Mouse (Mus musculus) frontal cortex, postnatal 36 days (tissue): ENCODE results near the gene Rnf182.
A peak's percentile ranks its signal among the peaks of the same experiment; 100 is the strongest.

Source experiments
- DNase-seq, 2 experiments: peaks; one replicate each; pipeline ENCODE4 v3.0.0; 2022; ENCODE audit warnings: low spot score in 2 of 2

The Rnf182 gene

DNA sequence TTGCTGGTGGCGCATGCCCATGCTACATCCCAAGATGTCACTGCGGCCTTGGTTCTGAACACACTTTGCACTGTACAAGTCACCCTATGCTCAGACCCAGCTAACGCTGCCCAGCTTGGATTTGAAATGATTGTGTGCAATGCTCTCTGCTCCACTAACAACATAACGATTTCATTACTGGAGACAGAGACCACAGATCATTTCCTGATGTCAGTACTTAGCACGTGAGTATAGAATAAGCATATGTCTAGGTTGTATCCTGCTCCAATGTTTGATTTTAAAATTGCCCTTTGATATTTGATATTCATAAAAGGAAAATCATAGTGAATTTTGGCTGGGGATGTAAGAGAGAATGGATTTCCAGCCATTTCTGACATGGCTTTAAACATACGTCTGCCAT, 3.5 kb upstream of the Rnf182 start:
- no peak for DNase-seq

DNA sequence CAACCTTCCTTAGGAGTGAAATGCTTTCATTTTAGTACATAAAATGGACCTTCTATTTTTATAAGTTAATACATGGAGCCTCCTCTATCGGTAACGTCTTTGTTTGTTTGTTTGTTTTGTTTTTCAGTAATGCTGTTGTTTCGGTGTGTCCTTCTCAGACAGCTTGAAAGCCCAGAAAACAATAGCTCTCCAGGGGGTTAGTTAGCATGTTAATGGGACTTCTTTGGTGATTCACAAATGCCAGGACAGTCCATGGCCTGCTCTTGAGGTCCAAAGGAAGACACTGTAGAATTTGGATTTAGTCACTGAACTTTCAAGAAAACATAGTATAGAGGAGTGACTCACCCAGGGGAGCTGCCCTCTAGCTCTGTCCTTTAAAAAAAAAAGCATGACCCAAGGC, 843 bp upstream of the Rnf182 start:
- no peak for DNase-seq

DNA sequence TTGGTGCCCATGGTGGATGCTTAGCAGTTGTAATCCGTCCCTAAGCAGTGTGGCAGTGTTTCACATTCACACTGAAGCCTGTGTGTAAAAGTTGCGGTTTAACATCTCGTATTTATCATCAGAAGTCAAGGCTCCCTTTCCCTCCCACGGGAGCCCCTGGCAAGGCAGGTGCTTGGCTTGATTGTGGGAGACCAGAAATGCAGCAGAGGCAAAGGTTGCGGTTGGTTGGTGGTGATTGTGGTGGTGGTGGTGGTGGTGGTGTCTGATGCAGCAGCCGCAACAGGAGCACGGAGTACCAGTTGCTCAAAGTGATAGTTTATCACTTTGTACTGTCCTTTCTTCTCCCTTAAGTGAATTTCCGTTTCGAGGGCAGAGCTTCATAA, 325 bp upstream of the Rnf182 start:
- no peak for DNase-seq

DNA sequence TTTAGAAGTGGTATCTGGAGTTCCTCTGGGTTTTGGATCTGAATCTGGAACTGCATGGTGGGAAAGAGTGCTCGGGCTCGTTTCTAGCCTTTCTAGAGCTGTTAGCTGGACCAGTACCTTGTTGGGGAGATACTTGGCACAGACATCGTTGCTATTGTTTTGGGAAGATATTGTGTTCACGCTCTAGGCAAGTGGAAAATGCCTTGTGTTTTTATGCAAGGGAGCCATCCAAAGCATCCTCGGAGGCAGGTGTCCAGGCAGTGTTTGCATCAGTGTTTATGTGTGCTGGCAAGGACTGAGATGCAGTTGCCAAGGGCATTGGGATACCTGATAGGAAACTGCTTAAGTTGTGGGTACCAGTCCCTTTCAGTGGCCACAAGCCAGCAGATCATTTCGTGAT, 1.0 kb downstream of the Rnf182 start:
- no peak for DNase-seq

DNA sequence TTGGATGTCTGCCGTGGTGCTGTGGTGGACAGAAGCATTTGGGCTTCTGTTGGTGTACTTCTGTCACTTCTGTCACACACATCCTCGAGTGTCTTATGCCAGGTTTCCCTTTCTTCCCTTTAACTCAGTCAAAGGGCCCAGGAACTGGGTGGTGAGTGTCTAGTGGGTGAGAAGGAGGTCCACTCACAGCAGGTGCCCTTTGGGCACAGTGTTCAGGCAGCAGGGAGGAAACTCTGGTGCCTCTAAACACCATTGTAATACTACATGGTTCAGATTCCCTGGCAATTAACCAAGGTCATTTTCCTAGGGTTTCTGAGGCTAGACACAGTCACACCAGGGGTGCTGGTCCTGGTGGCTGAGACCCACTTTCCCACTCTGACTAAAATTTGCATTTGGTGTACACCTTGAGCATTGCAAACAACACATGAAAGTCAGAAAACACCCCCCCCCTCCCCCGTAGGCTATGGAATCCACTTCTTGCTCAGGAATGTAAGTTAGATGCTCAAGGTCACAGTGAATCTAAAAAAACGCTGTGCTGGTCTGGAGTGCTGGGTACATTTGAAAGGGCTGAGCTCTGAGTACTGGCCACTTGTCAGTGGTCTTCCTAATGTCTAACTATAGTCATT, 4.2 kb downstream of the Rnf182 start:
- no peak for DNase-seq

DNA sequence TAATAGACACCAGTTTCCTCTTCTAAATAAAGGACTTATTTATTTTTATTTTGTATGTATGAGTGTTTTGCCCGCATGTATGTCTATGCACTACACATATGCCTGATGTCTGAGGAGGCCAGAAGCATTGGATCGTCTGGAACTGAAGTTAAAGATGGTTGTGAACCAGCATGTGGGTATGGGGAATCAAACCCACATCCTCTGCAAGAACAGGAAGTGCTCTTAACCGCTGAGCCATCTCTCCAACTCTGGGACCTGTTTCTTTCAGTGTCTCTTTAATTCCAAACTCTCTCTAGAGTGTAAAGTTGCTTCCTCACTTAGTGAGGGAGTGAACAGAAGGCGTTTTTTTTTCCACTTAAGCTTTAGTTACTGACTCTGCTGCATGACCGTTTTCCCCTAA, 12.4 kb downstream of the Rnf182 start:
- no peak for DNase-seq

DNA sequence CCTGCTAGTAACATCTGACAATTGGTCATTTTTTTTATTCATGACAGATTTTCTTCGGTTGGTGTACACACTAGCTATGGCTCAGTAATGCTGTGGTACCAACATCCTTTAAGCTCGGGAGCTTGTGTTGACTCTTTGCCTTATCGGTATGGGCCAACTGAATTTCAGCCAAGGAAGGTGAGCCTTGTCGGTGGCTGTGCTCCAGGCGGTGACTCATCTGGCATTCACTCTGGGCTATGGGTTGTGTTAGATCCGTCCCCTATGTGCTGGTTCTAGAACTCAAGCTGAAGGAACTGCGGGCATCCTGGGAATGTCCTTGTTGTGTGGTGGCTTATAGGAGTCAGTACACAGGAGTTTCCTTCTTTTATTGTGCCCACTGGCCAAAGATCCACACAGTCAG, 14.3 kb downstream of the Rnf182 start:
- DNase-seq: no peak

DNA sequence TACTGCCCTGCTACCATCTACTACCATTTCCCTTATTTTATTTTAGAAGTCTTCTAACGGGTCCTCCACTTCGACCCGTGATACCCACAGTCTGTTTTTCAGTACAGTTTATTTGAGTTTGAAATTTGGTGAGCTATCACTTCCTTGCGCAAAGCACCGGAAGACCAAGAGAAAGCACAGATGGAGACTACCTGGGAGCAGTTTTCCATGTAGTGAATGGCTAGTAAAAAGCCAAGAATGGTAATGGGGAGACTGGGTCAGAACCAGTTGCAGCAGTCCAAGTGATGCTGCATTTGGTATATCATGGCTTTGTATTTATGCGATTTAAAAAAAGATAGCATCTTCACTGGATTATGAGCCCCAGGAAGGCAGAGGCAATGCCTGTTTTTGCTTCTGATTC, 15.8 kb downstream of the Rnf182 start:
- no peak for DNase-seq

DNA sequence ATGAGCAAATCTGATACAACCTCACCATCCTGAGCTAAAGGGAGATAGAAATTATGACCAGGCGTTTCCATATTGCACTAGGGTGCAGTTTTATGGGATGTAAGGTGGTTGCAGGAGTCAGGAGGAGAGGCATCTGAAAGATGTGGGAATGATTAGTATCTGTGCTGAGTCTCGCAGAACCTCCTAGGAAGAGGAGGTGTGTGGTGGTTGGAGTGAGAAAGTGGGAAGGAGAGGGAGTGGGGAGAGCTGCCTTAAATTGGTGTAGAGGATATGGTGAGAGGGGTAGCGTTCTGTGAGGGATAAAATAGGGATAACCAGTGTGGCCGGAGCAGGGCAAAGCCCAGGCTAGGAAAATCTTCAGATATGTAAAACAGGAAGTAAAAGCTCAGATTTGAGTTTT, 17.5 kb downstream of the Rnf182 start:
- DNase-seq: no peak

DNA sequence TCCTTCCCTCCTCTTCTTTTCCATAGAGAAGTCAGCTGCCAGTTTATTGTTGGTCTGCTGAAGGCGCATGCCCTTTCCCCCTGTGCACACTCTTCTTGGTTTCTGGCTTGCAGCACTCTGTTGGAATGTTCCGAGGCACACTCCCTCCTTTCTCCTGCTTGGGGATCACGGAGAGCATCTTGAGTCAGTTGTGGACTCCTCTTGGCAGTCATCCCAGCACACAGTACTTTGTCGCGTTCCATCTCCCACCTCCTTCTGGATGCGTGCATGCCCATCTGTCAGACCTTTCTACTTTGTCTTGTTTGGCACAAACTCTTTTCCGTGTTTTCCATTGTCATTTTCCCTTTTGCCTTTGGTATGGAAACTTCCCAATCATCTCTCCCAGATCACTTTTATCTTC, 22.2 kb downstream of the Rnf182 start:
- peak in 1 of 2 experiments; percentile 30 for DNase-seq

DNA sequence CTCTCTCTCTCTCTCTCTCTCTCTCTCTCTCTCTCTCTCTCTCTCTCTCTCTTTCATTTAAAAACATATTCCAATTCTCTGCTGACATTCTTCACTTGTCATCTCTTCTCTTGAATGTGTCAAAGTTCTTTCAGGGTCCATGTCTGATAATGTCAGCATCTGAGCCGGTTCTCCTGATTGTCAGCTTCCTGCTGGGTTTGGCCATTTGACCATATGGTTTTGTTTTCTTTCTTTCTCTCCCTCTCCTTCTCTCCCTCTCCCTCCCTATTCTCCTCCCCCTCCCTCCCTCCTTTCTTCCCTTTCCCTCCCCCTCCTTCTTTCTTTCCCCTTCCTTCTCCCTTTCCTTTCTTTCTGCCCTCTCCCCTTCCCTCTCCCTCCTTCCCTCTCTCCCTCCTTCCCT, 29.5 kb downstream of the Rnf182 start:
- DNase-seq: no peak

DNA sequence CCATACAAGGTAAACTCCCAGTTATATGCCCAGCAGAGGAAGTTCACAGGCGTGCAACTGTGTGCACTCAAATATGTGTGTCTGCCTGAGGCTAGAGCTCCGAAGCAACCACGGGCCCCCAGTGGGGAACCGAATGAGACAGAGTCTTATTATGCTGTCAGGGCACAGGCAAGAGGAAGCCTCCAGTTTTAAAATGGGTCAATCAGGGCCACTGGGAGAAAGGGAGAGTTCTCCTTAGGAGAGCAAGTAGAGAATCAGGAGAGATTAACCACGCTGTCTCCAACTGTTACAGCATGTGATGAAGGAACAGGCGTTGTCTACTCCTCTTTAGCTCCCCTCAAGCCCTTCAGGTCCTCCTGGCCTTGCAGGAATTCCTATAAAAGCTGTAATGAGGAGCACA, 33.0 kb downstream of the Rnf182 start:
- DNase-seq: no peak

DNA sequence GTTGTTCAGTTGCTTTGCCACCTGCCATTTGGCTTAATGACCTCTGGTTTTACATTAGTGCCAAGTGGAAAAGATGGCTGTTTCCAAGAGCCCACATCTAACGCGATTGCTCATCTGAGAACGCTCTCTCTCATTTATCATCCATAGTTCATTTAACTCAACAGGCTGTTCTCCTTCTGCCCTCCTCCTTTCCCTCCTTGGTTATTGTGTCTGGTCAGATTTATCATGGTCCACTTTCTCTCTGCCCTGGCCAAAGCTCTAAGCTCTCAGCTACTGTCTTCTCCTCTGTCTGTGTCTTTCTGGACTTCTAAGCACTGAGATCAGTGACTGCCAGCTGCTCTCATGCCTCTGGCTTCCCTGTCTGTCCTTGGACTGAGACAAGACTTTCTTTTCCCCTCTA, 35.8 kb downstream of the Rnf182 start:
- DNase-seq: no peak

DNA sequence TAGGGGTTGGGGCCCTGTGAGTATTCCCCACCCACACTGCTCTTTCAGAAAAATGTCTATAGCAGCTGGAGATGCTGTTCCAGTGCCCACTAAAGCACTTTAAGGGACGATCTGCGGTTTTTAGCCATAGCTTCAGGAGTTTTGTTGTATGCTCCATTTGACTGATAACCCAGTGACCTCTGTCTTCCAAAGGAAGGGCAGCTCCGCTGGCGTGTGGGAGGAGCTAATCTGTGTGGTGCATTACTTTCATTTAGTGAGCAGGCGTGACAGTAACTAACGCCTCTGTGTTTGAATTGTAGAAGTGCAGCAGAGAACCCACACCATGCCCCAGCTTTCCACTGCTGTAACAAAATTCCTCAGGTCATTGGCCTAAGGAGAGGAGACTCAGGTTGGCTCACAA, 38.6 kb downstream of the Rnf182 start:
- DNase-seq: no peak

DNA sequence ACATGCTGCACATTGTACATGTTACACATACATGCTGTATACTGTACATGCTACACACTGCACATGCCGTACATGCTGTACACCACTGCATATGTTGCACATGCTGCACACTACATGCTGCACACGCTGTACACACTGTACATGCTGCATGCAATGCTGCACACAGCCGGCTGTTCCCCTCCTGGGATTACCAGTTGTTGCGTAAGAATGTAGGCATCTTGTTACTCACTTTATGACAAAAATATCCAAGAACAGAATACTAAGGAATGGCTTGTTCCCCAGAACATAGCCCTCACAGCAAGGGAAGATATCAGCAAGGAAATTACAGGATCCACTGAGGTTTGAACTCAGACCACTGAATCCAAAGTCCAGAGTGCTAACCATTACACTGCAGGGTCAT, 47.7 kb downstream of the Rnf182 start:
- DNase-seq: peak in 1 of 2 experiments; percentile 14

DNA sequence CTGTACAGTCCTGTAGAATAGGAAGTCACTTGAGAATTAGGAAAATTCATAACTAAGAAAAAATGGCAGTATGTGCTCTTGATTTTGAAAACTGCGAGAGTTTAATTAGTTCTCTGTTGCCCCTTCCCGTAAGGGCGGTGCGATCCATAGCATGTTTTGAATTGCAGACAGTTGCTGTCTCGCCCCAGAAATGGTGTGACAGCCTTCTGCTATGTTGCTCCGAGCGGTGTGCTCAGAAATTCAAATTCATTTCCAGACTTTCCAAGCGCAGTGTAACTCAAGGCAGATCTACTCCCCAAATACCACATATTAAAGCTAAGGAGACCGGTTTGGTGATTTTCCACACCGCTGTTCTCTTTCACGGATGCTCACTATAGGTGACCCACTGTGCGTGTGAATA, 50.6 kb downstream of the Rnf182 start:
- no peak for DNase-seq

DNA sequence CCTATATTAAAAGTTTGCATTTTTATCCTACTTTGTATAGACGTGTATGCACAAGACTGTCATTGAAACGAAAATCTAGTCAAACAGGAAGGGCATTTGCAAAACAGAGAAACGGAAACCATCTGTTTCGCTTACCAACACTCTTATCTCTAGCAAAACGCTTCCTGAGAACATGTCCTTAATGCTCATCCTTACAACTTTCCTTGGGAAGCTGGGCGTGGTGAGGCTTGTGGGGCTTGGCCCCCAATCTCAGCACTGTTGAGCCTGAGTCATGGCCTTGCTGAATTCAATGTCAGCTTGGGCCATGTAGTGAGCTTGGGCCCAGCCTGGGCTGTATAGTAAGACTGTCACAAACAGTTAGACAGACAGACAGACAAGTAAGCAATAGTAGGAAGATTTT, 51.4 kb downstream of the Rnf182 start:
- DNase-seq: no peak

DNA sequence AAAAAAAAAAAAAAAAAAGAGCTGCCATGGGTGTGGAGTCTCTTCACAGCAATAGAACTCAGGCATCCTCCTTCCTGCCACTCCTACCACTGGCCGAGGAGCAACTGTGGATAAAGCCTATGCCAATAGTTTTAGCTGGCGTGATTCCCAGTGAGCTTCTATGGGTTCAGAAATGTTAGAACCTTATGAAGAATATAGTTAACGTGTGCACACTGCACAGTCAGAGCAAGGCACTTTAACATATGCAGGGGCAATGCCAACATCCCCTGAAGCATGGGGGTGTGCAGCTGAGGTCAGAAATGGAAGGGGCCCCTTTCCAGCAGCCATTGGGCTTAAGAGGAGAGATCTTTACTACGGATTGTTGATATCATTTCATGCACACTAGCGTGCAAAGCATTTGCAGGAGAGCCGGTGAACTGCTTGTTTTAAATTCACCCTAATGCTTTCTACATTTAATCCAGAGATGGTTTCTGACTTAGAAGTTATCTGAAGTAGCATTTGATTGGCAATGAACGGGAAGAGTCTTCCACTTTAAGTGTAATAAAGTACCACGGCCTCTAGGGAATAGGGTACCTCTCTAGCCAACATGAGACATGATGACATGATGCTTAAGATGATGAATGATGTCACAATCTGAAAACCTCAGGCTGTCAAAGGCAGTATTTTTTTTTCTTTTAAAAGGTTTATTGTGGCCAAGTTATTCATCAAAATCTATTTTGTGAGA, 61.8 kb downstream of the Rnf182 start:
- DNase-seq: no peak

DNA sequence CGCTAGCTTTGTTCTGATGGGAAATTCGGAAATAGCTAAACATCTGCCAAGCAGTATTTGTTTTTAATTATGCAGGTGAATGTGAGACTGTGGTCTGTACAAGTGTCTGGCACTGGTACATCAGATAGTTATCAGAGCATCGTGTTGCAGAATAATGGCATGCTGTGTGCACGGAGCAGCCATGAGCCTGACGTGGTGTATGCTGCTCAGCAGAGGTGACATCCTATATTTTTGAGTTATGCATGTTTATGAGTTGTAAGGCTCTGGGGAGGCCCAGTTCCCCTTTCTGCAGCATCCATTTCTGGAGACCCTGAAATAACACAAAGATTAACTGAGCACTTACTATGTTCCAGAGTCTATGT, 62.4 kb downstream of the Rnf182 start:
- no peak for DNase-seq

DNA sequence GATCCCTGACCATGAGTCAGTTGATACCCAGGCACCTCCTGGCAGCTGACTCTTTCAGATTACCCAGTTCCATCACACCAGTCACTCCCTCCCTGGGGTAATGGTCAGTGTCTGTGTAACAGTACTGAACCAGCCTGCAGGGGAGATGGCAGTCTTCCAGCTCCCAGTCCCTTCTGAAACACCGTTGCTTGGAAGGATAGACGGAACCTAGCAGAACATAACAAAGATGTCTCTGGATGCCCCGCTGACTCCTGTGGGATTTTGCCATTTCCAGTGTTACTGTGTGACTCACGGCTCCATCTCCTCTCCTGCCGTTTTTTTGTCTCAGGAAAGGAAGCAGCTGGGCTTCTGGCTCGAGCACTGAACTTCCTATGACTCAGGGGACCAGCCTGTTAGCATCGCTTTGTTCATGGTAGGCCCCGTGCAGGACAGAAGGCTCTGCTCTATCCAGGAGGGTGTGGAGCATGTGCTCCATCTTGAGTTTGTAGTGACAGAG, 69.0 kb downstream of the Rnf182 start:
- no peak for DNase-seq

DNA sequence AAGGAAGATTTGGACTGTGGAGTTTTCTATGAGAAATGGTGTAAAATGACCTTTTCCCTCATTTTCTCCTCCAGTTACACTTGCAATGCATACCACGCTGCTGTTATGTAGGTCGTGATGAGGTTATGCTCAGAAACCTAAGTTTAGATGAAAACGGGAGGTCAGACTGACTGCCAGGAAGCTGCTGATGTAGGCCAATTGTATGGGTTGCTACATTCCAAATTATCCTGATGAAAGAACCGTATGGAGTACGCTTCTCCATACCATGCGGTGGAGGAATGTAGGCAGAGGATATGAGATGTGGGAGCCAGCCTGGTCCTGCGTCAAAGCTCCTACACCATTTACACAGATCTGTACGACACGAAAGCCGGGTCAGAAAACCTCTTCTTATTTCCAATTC, 72.6 kb downstream of the Rnf182 start:
- DNase-seq: no peak

DNA sequence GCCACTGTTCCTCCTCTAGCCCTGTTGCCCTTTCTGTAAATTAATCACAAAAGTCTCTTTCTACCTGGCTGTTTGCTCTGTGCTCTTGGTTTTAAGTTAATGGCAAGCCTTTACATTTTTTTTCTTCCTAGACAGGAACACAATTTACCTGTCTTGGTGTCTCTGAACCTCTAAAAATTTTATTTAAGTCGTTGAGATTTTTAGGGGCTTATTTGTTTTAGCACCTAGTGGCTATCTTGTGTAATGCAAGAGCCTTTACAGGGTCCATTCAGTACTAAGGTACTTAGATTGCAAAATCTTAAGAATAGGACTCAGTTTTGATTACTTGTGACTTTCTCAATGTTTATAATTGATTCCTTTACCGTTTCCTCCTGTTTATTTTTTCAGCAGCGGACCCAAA, 76.2 kb downstream of the Rnf182 start:
- no peak for DNase-seq

DNA sequence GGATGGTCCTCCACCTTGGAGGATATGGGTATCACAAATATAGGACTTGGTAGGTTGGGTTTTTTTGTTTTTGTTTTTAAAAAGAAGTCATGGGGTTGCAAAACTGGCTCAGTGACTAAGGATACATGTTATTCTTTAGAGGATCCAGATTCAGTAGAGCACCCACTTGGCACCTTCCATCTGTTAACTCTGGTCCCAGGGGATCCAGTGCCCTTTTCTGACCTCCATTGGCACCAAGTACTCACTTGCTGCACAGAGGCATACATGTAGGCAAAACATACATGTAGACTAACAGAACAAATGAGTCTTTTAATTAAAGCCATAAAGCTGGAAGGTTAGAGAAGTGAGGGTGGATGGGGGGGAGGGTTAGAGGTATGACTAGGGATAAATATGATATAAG, 80.0 kb downstream of the Rnf182 start:
- no peak for DNase-seq

DNA sequence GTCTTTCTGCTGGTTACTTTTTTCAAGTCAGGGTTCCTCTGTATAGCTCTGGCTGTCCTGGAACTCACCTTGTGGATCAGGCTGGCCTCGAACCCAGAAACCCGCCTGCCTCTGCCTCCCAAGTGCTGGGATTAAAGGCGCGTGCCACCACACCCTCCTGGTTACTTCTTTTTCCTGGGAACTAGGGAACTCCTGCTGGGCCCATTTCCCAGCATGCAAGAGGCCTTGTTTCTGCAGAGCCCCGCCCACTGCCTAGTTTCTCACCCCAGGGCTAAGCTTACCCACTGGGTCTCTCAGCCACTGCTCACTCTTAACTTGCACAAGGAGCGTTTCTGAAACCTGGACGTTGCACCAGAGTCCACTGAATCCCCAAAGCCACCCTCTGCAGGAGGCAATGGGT, 80.5 kb downstream of the Rnf182 start:
- DNase-seq: no peak
